Comparison of ENCODE assay signal across 9 mouse cellular contexts in genomic region chr7:89843533-89843932, GRCm38 (mm10). TPM values are rescaled to one million over a fixed set of nuclear protein-coding genes. Genes with fewer than 3 reads are reported as not detected.
DNase-seq lines count a peak whose midpoint lies in the region; ATAC-seq and TF ChIP-seq lines count a peak whose summit lies in the region.
"Had no signal": no experiment of that assay in that cellular context is flagged by ENCODE, and none has a peak within 500 bp of the region (broad histone marks: within the 10 kb centered on the region; RNA-seq: fewer than 3 reads in every experiment).

No protein-coding gene starts in this region.

- in situ Hi-C loops in ES-E14 (cut with MboI; ENCODE audit: low sequenced_read_pairs in 2 of 2, unreplicated experiment in 2 of 2) = loop anchor here (10.0 to 25.0 kb wide), 2 partner anchors 331 to 339 kb away; no protein-coding TSS in a partner anchor

- no peak overlapping the region for H3K9ac ChIP-seq in forebrain, embryonic 14.5 days (ENCODE audit: low read length)
- no peak overlapping the region for H3K9ac ChIP-seq in forebrain, embryonic 15.5 days (replicated peaks)
- H3K9ac ChIP-seq in liver, embryonic 14.5 days (replicated peaks) = no peak overlapping the region
- no peak overlapping the region for H3K9ac ChIP-seq in liver, embryonic 11.5 days (ENCODE audit: low read depth, low read length)
- no peak overlapping the region for H3K9ac ChIP-seq in ES-E14 (ENCODE audit: insufficient read depth, low read depth, low read length, poor library complexity, severe bottlenecking)
- H3K9ac ChIP-seq: midbrain, embryonic 12.5 days had no signal

- ATAC-seq in forebrain, embryonic 14.5 days = no peak
- no peak for ATAC-seq in forebrain, embryonic 15.5 days (replicated peaks)
- no peak for ATAC-seq in liver, embryonic 14.5 days (ENCODE audit: insufficient read depth)
- ATAC-seq in liver, embryonic 11.5 days (replicated peaks; ENCODE audit: low FRiP score) = no peak
- ATAC-seq in hematopoietic stem cell, adult 5-6 weeks (replicated peaks in 1 of 2; ENCODE audit: insufficient read depth in 1 of 2, low FRiP score in 2 of 2, low TSS enrichment in 1 of 2, low read depth in 1 of 2, poor library complexity in 2 of 2, severe bottlenecking in 2 of 2) = peak; percentile 62 to 71; a peak in 3 of 4 replicates

- 22% methylated on average over 6 of the region's 6 CpGs for WGBS in forebrain, embryonic 14.5 days
- WGBS in forebrain, embryonic 15.5 days = 23% methylated on average over 6 of the region's 6 CpGs
- 15% methylated on average over 6 of the region's 6 CpGs for WGBS in liver, embryonic 14.5 days (ENCODE audit: insufficient replicate concordance)
- 28% methylated on average over 6 of the region's 6 CpGs for WGBS in liver, embryonic 11.5 days

- no peak overlapping the region for H3K27ac ChIP-seq in forebrain, embryonic 14.5 days (ENCODE audit: low read depth, low read length)
- no peak overlapping the region for H3K27ac ChIP-seq in forebrain, embryonic 15.5 days (replicated peaks)
- no peak overlapping the region for H3K27ac ChIP-seq in liver, embryonic 14.5 days
- H3K27ac ChIP-seq in liver, embryonic 11.5 days (ENCODE audit: low read depth, low read length) = no peak overlapping the region
- H3K27ac ChIP-seq in ES-E14 (ENCODE audit: insufficient read depth, low read depth, low read length, poor library complexity, severe bottlenecking) = no peak overlapping the region
- H3K27ac ChIP-seq: midbrain, embryonic 12.5 days had no signal

- TF ChIP-seq EP300 in liver, embryonic 14.5 days (IDR thresholded peaks at IDR 0.05; ENCODE audit: low read depth) = no peak

- H3K27me3 ChIP-seq in forebrain, embryonic 14.5 days (replicated peaks; ENCODE audit: control insufficient read depth, insufficient read depth, low read length) = no peaks in the 10 kb centered on the region
- H3K27me3 ChIP-seq in forebrain, embryonic 15.5 days = no peaks in the 10 kb centered on the region
- no peaks in the 10 kb centered on the region for H3K27me3 ChIP-seq in liver, embryonic 14.5 days (ENCODE audit: control insufficient read depth, insufficient read depth, low read length)
- no peaks in the 10 kb centered on the region for H3K27me3 ChIP-seq in liver, embryonic 11.5 days (replicated peaks; ENCODE audit: control insufficient read depth, insufficient read depth, low read length)
- H3K27me3 ChIP-seq: midbrain, embryonic 12.5 days had no signal

- H3K4me3 ChIP-seq in forebrain, embryonic 14.5 days (ENCODE audit: low read depth, low read length) = no peak overlapping the region
- no peak overlapping the region for H3K4me3 ChIP-seq in forebrain, embryonic 15.5 days
- H3K4me3 ChIP-seq in liver, embryonic 14.5 days (ENCODE audit: insufficient read depth in 1 of 2, low read depth in 2 of 2, low read length in 2 of 2) = no peak overlapping the region
- no peak overlapping the region for H3K4me3 ChIP-seq in liver, embryonic 11.5 days (ENCODE audit: low read depth, low read length)
- H3K4me3 ChIP-seq in ES-E14 (ENCODE audit: insufficient read depth in 1 of 2, low read depth in 1 of 2, low read length in 2 of 2, poor library complexity in 1 of 2, severe bottlenecking in 1 of 2) = no peak overlapping the region
- H3K4me3 ChIP-seq: midbrain, embryonic 12.5 days had no signal

- no peak overlapping the region for H3K4me2 ChIP-seq in forebrain, embryonic 14.5 days (ENCODE audit: low read length)
- H3K4me2 ChIP-seq in forebrain, embryonic 15.5 days (replicated peaks) = no peak overlapping the region
- H3K4me2 ChIP-seq in liver, embryonic 14.5 days (ENCODE audit: low read depth) = no peak overlapping the region
- H3K4me2 ChIP-seq in liver, embryonic 11.5 days = no peak overlapping the region
- H3K4me2 ChIP-seq: midbrain, embryonic 12.5 days had no signal

- no peaks in the 10 kb centered on the region for H3K4me1 ChIP-seq in forebrain, embryonic 14.5 days (ENCODE audit: control insufficient read depth, insufficient read depth, low read length)
- H3K4me1 ChIP-seq in forebrain, embryonic 15.5 days = no peaks in the 10 kb centered on the region
- H3K4me1 ChIP-seq in liver, embryonic 14.5 days (replicated peaks; ENCODE audit: control insufficient read depth in 2 of 2, insufficient read depth in 2 of 2, low read length in 1 of 2) = no peaks in the 10 kb centered on the region
- H3K4me1 ChIP-seq in liver, embryonic 11.5 days (replicated peaks; ENCODE audit: control insufficient read depth, insufficient read depth, low read length) = no peaks in the 10 kb centered on the region
- H3K4me1 ChIP-seq in ES-E14 (ENCODE audit: control insufficient read depth in 2 of 2, insufficient read depth in 2 of 2, low read length in 2 of 2, poor library complexity in 1 of 2) = no peaks in the 10 kb centered on the region
- H3K4me1 ChIP-seq: midbrain, embryonic 12.5 days had no signal

- H3K9me3 ChIP-seq in forebrain, embryonic 14.5 days (replicated peaks; ENCODE audit: control insufficient read depth, low read length) = no peaks in the 10 kb centered on the region
- H3K9me3 ChIP-seq in forebrain, embryonic 15.5 days = no peaks in the 10 kb centered on the region
- H3K9me3 ChIP-seq in liver, embryonic 14.5 days (ENCODE audit: control insufficient read depth, low read length) = no peaks in the 10 kb centered on the region
- no peaks in the 10 kb centered on the region for H3K9me3 ChIP-seq in liver, embryonic 11.5 days (ENCODE audit: control insufficient read depth, low read length)
- no peaks in the 10 kb centered on the region for H3K9me3 ChIP-seq in ES-E14 (ENCODE audit: control insufficient read depth, insufficient read depth, low read depth, low read length)
- H3K9me3 ChIP-seq: midbrain, embryonic 12.5 days had no signal

- peak; percentile 48; the same call in 1 of the 2 replicates for TF ChIP-seq CTCF in liver, embryonic 14.5 days (IDR thresholded peaks at IDR 0.05; ENCODE audit: low read depth)

- H3K36me3 ChIP-seq in forebrain, embryonic 14.5 days (ENCODE audit: control insufficient read depth, insufficient read depth, low read length) = no peaks in the 10 kb centered on the region
- H3K36me3 ChIP-seq in forebrain, embryonic 15.5 days = no peaks in the 10 kb centered on the region
- H3K36me3 ChIP-seq in liver, embryonic 14.5 days (replicated peaks; ENCODE audit: control insufficient read depth, insufficient read depth, low read depth) = no peaks in the 10 kb centered on the region
- no peaks in the 10 kb centered on the region for H3K36me3 ChIP-seq in liver, embryonic 11.5 days (ENCODE audit: control insufficient read depth, insufficient read depth, low read length)
- H3K36me3 ChIP-seq in ES-E14 (ENCODE audit: control insufficient read depth, insufficient read depth, low read length, poor library complexity, severe bottlenecking) = no peaks in the 10 kb centered on the region
- H3K36me3 ChIP-seq: midbrain, embryonic 12.5 days had no signal

- peak; percentile 22 for DNase-seq in forebrain, embryonic 14.5 days (ENCODE audit: low spot score)
- DNase-seq in liver, embryonic 14.5 days (ENCODE audit: low read depth in 3 of 3, low spot score in 3 of 3) = no peak
- DNase-seq in liver, embryonic 11.5 days (ENCODE audit: low spot score) = no peak
- peak; percentile 50 for DNase-seq in ES-E14 (ENCODE audit: low read depth, low spot score)
- DNase-seq in thymus, postnatal 25 days = peak; percentile 25
- DNase-seq in left cerebral cortex, adult 8-10 months (ENCODE audit: low spot score in 2 of 2) = no peak

TF ChIP-seq in ES-E14, 5 proteins besides CTCF, POLR2A, EP300 and RAD21:
- peak; percentile 75; the same call in 1 of the 2 replicates for TF ChIP-seq ZC3H11A (IDR thresholded peaks at IDR 0.05; ENCODE audit: borderline replicate concordance, low read depth, low read length)
- no peak for TF ChIP-seq MAFK (IDR thresholded peaks at IDR 0.05; ENCODE audit: insufficient read depth, low read depth, low read length)
- TF ChIP-seq CHD2 (IDR thresholded peaks at IDR 0.05; ENCODE audit: low read depth, low read length) = no peak
- no peak for TF ChIP-seq ZNF384 (IDR thresholded peaks at IDR 0.05; ENCODE audit: low read depth, low read length)
- TF ChIP-seq HCFC1 (IDR thresholded peaks at IDR 0.05; ENCODE audit: borderline replicate concordance, insufficient read depth, low read length) = no peak

RNA-seq across cellular contexts. Expression of gene Ccdc81, which starts 59.9 kb away (rescaled TPM):
- 0.48 and 0.72 TPM in 2 replicates for polyA plus RNA-seq in forebrain, embryonic 14.5 days (2014; fragmentation: Nextera tagmentation; extraction: Ambion mirVana)
- polyA plus RNA-seq in forebrain, embryonic 15.5 days (2015; fragmentation: Nextera tagmentation; extraction: Ambion mirVana) = 0.31 and 0.70 TPM in 2 replicates
- polyA plus RNA-seq in liver, embryonic 14.5 days (2012; rRNA removed) = not detected in 2 replicates
- polyA plus RNA-seq in liver, embryonic 14.5 days (2014; fragmentation: Nextera tagmentation; extraction: Ambion mirVana) = not detected in 2 replicates
- 0.06 TPM in 1 of 2 replicates, not detected in the other for polyA plus RNA-seq in liver, embryonic 11.5 days (2014; fragmentation: Nextera tagmentation; extraction: Ambion mirVana)
- total RNA-seq in ES-E14 (2012; rRNA removed) = 0.11 and 0.13 TPM in 2 replicates
- not detected in 2 replicates for total RNA-seq in hematopoietic stem cell, adult 5-6 weeks (2017)
- total RNA-seq in left cerebral cortex, adult 8-10 months (2022) = under 1 TPM; 0.46 to 0.79 (median 0.60) TPM

Comparison
In these comparisons a context has a peak if more than half of its experiments do, and no peak if none do; other contexts are left out.
1. ATAC-seq: peak in hematopoietic stem cell, adult 5-6 weeks (2 of 2); none in forebrain, embryonic 14.5 days (single experiment), forebrain, embryonic 15.5 days (single experiment), liver, embryonic 14.5 days (single experiment) and liver, embryonic 11.5 days (single experiment).
2. DNase-seq: peak in forebrain, embryonic 14.5 days (single experiment), ES-E14 (single experiment) and thymus, postnatal 25 days (single experiment); none in liver, embryonic 14.5 days (0 of 3), liver, embryonic 11.5 days (single experiment) and left cerebral cortex, adult 8-10 months (0 of 2).